Mouse (Mus musculus): ENCODE results near the gene Pcnx2. TPM values are rescaled to one million over a fixed set of nuclear protein-coding genes. Genes with fewer than 3 reads are reported as not detected.

Gene Pcnx2
- 0.24 and 0.48 TPM in 2 replicates for polyA plus RNA-seq (2015; fragmentation: Nextera tagmentation; extraction: Ambion mirVana)

GRCm38 (mm10) chr8:125897868-125898788, at the start of gene Pcnx2:
Gene Pcnx2 (minus strand): TSS chr8:125898317.
- H3K4me1 ChIP-seq = peaks cover 19% of the 10 kb centered on the region
- H3K9me3 ChIP-seq (replicated peaks) = no peaks in the 10 kb centered on the region
- H3K4me3 ChIP-seq (replicated peaks) = peak within 1 kb of the TSS; percentile 29
- 6% methylated on average over 44 of the region's 44 CpGs for WGBS
- ATAC-seq (replicated peaks; ENCODE audit: low FRiP score) = peak; percentile 40; the same call in 1 of the 2 replicates
- H3K9ac ChIP-seq = no peak within 1 kb of the TSS
- H3K27me3 ChIP-seq = peaks cover 30% of the 10 kb centered on the region
- peak within 1 kb of the TSS; percentile 58 for H3K4me2 ChIP-seq
- H3K27ac ChIP-seq = no peak within 1 kb of the TSS
- no peaks in the 10 kb centered on the region for H3K36me3 ChIP-seq

- ATAC-seq (replicated peaks; ENCODE audit: low FRiP score) = no peak
- H3K4me3 ChIP-seq (replicated peaks) = no peak overlapping the region
- H3K9me3 ChIP-seq (replicated peaks) = no peaks in the 10 kb centered on the region
- no peak overlapping the region for H3K4me2 ChIP-seq
- H3K27ac ChIP-seq = no peak overlapping the region
- H3K27me3 ChIP-seq = no peaks in the 10 kb centered on the region
- H3K36me3 ChIP-seq = peaks cover 19% of the 10 kb centered on the region
- H3K4me1 ChIP-seq = peaks cover 8% of the 10 kb centered on the region; the same call in 1 of the 2 replicates
- H3K9ac ChIP-seq = no peak overlapping the region
- WGBS = 62% methylated on average over 4 of the region's 4 CpGs
Observed at GRCm38 (mm10) chr8:125944511-125944910, 46.4 kb upstream of the Pcnx2 start.

GRCm38 (mm10) chr8:125935649-125936048, 37.5 kb upstream of the Pcnx2 start:
- ATAC-seq (replicated peaks; ENCODE audit: low FRiP score) = no peak
- no peak overlapping the region for H3K27ac ChIP-seq

GRCm38 (mm10) chr8:125931822-125932221, 33.7 kb upstream of the Pcnx2 start:
- H3K4me3 ChIP-seq (replicated peaks) = no peak overlapping the region
- 92% methylated on average over 6 of the region's 6 CpGs for WGBS
- peaks cover 32% of the 10 kb centered on the region; the same call in 1 of the 2 replicates for H3K36me3 ChIP-seq
- no peak for ATAC-seq (replicated peaks; ENCODE audit: low FRiP score)
- H3K27me3 ChIP-seq = no peaks in the 10 kb centered on the region
- no peaks in the 10 kb centered on the region for H3K9me3 ChIP-seq (replicated peaks)
- no peak overlapping the region for H3K4me2 ChIP-seq
- peaks cover 8% of the 10 kb centered on the region; the same call in 1 of the 2 replicates for H3K4me1 ChIP-seq
- H3K27ac ChIP-seq = no peak overlapping the region
- H3K9ac ChIP-seq = no peak overlapping the region

More at GRCm38 (mm10) chr8:125935649-125936048, 37.5 kb upstream of the Pcnx2 start:
- 42% methylated on average over 9 of the region's 9 CpGs for WGBS
- peaks cover 3% of the 10 kb centered on the region; the same call in 1 of the 2 replicates for H3K4me1 ChIP-seq
- no peaks in the 10 kb centered on the region for H3K27me3 ChIP-seq
- no peak overlapping the region for H3K4me3 ChIP-seq (replicated peaks)
- H3K9me3 ChIP-seq (replicated peaks) = no peaks in the 10 kb centered on the region
- no peak overlapping the region for H3K9ac ChIP-seq
- H3K4me2 ChIP-seq = no peak overlapping the region
- peaks cover 36% of the 10 kb centered on the region for H3K36me3 ChIP-seq

GRCm38 (mm10) chr8:125930276-125931046, 32.3 kb upstream of the Pcnx2 start:
- WGBS = 66% methylated on average over 11 of the region's 11 CpGs
- Histone ChIP-seq H3K4me2 (no peak overlapping the region), H3K9ac (no peak overlapping the region), H3K4me3 (replicated peaks) (no peak overlapping the region), H3K9me3 (replicated peaks) (no peaks in the 10 kb centered on the region), H3K4me1 (peaks cover 8% of the 10 kb centered on the region; the same call in 1 of the 2 replicates), H3K36me3 (peaks cover 28% of the 10 kb centered on the region; the same call in 1 of the 2 replicates), H3K27me3 (no peaks in the 10 kb centered on the region), H3K27ac (peak overlapping the region; percentile 45)
- ATAC-seq (replicated peaks; ENCODE audit: low FRiP score) = peak; percentile 87

- peaks cover 22% of the 10 kb centered on the region for H3K4me1 ChIP-seq
- no peak overlapping the region for H3K9ac ChIP-seq
- ATAC-seq (replicated peaks; ENCODE audit: low FRiP score) = no peak
- H3K9me3 ChIP-seq (replicated peaks) = no peaks in the 10 kb centered on the region
- H3K4me3 ChIP-seq (replicated peaks) = no peak overlapping the region
- 0 out of 2 replicates have a peak, but pooled peaks cover 10% of the 10 kb centered on the region for H3K36me3 ChIP-seq
- 87% methylated on average over 4 of the region's 4 CpGs for WGBS
- no peaks in the 10 kb centered on the region for H3K27me3 ChIP-seq
- H3K4me2 ChIP-seq = no peak overlapping the region
- H3K27ac ChIP-seq = no peak overlapping the region
Observed at GRCm38 (mm10) chr8:125926636-125927035, 28.5 kb upstream of the Pcnx2 start.

GRCm38 (mm10) chr8:125922333-125922732, 24.2 kb upstream of the Pcnx2 start:
- 0 out of 2 replicates have a peak, but pooled peaks cover 4% of the 10 kb centered on the region for H3K36me3 ChIP-seq
- H3K4me2 ChIP-seq = no peak overlapping the region
- peak overlapping the region; percentile 45; the same call in 1 of the 2 replicates for H3K27ac ChIP-seq
- no peaks in the 10 kb centered on the region for H3K27me3 ChIP-seq
- H3K4me3 ChIP-seq (replicated peaks) = no peak overlapping the region
- WGBS = 53% methylated on average over 3 of the region's 3 CpGs
- no peaks in the 10 kb centered on the region for H3K9me3 ChIP-seq (replicated peaks)
- peak; percentile 41 for ATAC-seq (replicated peaks; ENCODE audit: low FRiP score)
- no peak overlapping the region for H3K9ac ChIP-seq
- peaks cover 50% of the 10 kb centered on the region for H3K4me1 ChIP-seq

- Histone ChIP-seq H3K9me3 (replicated peaks) (no peaks in the 10 kb centered on the region), H3K9ac (no peak overlapping the region), H3K27me3 (no peaks in the 10 kb centered on the region), H3K4me2 (no peak overlapping the region), H3K36me3 (no peaks in the 10 kb centered on the region), H3K4me3 (replicated peaks) (no peak overlapping the region), H3K4me1 (peaks cover 55% of the 10 kb centered on the region), H3K27ac (peak overlapping the region; percentile 80)
- ATAC-seq (replicated peaks; ENCODE audit: low FRiP score) = 0 out of 2 replicates have a peak, but pooled peaks have one; percentile 7
- 46% methylated on average over 9 of the region's 9 CpGs for WGBS
Observed at GRCm38 (mm10) chr8:125920761-125921160, 22.6 kb upstream of the Pcnx2 start.

GRCm38 (mm10) chr8:125920281-125920680, 22.2 kb upstream of the Pcnx2 start:
- Histone ChIP-seq H3K4me2 (no peak overlapping the region; the same call in 1 of the 2 replicates), H3K27me3 (no peaks in the 10 kb centered on the region), H3K36me3 (no peaks in the 10 kb centered on the region), H3K9me3 (replicated peaks) (no peaks in the 10 kb centered on the region), H3K27ac (peak overlapping the region; percentile 80), H3K9ac (no peak overlapping the region), H3K4me1 (peaks cover 55% of the 10 kb centered on the region), H3K4me3 (replicated peaks) (no peak overlapping the region)
- ATAC-seq (replicated peaks; ENCODE audit: low FRiP score) = no peak
- 72% methylated on average over 10 of the region's 10 CpGs for WGBS

GRCm38 (mm10) chr8:125919560-125919959, 21.4 kb upstream of the Pcnx2 start:
- 41% methylated on average over 8 of the region's 8 CpGs for WGBS
- peak overlapping the region; percentile 83 for H3K27ac ChIP-seq
- no peaks in the 10 kb centered on the region for H3K27me3 ChIP-seq
- peak overlapping the region; percentile 16; the same call in 1 of the 2 replicates for H3K4me2 ChIP-seq
- no peak overlapping the region for H3K9ac ChIP-seq
- H3K4me1 ChIP-seq = peaks cover 55% of the 10 kb centered on the region
- peak; percentile 65; the same call in 1 of the 2 replicates for ATAC-seq (replicated peaks; ENCODE audit: low FRiP score)
- no peaks in the 10 kb centered on the region for H3K36me3 ChIP-seq
- H3K4me3 ChIP-seq (replicated peaks) = no peak overlapping the region
- no peaks in the 10 kb centered on the region for H3K9me3 ChIP-seq (replicated peaks)

- H3K27ac ChIP-seq = peak overlapping the region; percentile 83
- ATAC-seq (replicated peaks; ENCODE audit: low FRiP score) = no peak
- peaks cover 58% of the 10 kb centered on the region for H3K4me1 ChIP-seq
- no peaks in the 10 kb centered on the region for H3K36me3 ChIP-seq
- H3K9me3 ChIP-seq (replicated peaks) = no peaks in the 10 kb centered on the region
- 48% methylated on average over 2 of the region's 2 CpGs for WGBS
- no peak overlapping the region for H3K9ac ChIP-seq
- 0 out of 2 replicates have a peak overlapping the region, but pooled peaks have one; percentile 16 for H3K4me2 ChIP-seq
- no peak overlapping the region for H3K4me3 ChIP-seq (replicated peaks)
- H3K27me3 ChIP-seq = peaks cover under 1% of the 10 kb centered on the region; the same call in 1 of the 2 replicates
Observed at GRCm38 (mm10) chr8:125918719-125919118, 20.6 kb upstream of the Pcnx2 start.

Measured in kidney, embryonic 15.5 days (tissue).